Mouse (Mus musculus): ENCODE results near the gene Tnp2. TPM values are rescaled to one million over a fixed set of nuclear protein-coding genes. Genes with fewer than 3 reads are reported as not detected.
A peak's percentile ranks its signal among the peaks of the same experiment; 100 is the strongest.
"Not testable (repeated sequence)": the region's sequence is repeated elsewhere in the genome, so short reads cannot be mapped to it uniquely, and the experiment has no call there.

Tnp2 gene
- total RNA-seq (2015; ENCODE audit: low replicate concordance) (not detected in 2 replicates), total RNA-seq (2017; ENCODE audit: low replicate concordance) (not detected in 2 replicates)

GRCm38 (mm10) chr16:10788271-10788670 is at the start of gene Tnp2:
Gene Tnp2 (minus strand): TSS chr16:10788660.
- ATAC-seq (replicated peaks; ENCODE audit: low FRiP score, poor library complexity, severe bottlenecking), result no peak

- ATAC-seq (replicated peaks; ENCODE audit: low FRiP score, poor library complexity, severe bottlenecking), result no peak
Measured at GRCm38 (mm10) chr16:10837903-10838302, 49.4 kb upstream of the Tnp2 start.

GRCm38 (mm10) chr16:10837250-10837649 is 48.8 kb upstream of the Tnp2 start:
- no peak for ATAC-seq (replicated peaks; ENCODE audit: low FRiP score, poor library complexity, severe bottlenecking)

DNA sequence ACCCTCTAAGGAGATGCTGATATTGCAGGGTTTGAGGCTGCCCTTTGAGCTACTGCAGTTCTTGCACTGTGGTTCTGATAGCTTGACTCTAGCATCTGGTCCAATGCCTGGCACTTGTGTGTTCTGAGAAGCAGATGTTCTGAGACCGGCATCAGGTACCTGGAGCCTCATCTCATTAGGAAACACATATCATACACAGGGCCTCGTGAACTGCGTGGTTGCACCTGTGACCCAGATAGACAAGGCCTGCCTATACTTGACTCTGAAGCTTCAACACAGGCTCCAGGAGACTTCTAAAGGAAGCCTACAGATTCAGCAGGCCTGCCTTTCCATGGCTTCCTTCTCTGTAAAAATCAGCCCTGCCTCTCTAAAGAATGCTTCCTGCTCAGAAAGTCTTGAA is 47.9 kb upstream of the Tnp2 start:
- ATAC-seq (replicated peaks; ENCODE audit: low FRiP score, poor library complexity, severe bottlenecking), result no peak

GRCm38 (mm10) chr16:10834911-10835587 is 46.6 kb upstream of the Tnp2 start, which contains the start of gene Rmi2:
Gene Rmi2 (plus strand): TSS chr16:10835059.
- ATAC-seq (replicated peaks; ENCODE audit: low FRiP score, poor library complexity, severe bottlenecking), result peak; percentile 96

DNA sequence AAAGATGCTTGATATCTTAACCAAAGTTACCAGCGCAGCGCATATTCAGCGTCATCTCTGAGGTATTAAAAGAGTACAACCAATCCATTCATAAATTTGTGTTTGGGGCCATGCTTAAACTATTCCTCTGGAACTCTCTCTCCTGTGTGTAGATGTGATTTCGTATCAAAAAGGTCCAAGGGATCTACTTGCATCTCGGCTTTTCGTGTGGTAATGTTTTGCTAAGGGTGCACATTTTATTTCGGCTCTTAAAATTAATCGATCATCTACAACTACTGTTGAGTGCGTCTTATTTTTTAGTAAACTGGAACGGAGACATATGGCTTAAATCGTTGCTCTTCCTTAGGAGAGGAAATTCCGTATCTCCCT is 46.1 kb upstream of the Tnp2 start:
- 0 out of 2 replicates have a peak, but pooled peaks have one; percentile 25 for ATAC-seq (replicated peaks; ENCODE audit: low FRiP score, poor library complexity, severe bottlenecking)

DNA sequence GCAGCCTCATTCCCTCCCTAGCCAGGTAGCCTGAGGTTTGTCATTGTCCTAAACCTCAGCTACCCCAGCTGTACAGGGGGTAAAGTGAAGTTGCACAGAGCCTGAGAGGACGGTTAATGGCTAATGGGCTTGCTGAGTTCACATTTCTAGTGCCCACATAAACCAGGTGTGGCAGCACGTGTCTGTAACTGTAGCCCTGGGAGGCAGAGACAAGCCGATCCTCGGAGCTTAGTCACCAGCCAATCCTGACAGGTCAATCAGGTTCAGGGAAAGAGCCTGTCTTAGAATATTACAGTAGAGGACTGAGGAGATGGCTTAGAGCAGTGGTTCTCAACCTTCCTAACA is 40.0 kb upstream of the Tnp2 start:
- no peak for ATAC-seq (replicated peaks; ENCODE audit: low FRiP score, poor library complexity, severe bottlenecking)

DNA sequence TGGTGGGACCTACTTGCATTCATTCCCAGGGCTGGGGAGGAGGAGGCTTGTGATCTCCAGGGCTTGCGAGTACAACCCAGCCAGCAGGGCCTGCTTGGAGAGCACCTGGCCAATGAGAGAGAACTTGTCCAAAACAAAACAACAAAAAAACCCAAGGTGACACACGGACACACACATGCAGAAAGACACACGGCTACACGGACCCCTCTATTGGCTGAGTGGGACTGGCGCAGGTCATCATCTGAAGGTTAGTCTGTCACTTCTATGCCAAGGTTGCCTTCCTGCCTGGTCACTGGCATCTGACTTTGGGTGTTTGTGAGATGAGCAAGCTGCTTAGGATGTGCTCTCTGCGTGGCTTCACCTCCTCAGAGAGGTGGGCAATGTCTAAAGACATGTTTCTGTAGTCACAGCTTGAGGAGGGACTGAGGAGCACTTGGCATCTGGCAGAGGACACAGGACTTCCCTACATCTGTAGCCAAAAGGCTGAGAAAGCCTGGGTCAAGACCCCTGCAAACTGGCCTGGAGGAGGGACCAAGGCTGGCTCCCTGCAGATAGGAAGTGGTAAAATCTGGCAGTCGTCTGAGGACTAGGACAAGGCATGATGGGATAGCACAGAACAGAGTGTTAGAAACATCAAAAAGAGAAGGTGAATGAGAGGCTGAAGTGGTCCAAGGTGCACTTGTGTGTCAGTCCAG is 39.5 kb upstream of the Tnp2 start:
- no peak for ATAC-seq (replicated peaks; ENCODE audit: low FRiP score, poor library complexity, severe bottlenecking)

DNA sequence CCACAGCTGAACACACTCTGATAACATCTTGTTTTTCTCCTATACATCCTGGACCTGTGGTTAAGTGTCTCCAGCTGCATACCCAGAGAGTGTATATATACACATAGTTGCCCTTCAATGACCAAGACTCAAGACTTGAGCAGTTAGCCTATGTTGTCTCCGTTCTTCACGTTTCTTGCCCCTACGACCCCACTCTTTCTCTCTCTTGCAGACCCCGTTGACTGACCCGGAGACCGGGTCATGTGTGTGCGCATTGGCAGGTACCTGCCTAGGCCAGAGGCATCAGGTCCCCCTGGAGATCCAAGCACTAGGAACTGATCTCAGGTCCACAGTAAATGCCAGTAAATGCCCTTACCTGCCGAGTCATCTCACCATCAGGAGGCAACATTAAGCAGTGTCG is 38.8 kb upstream of the Tnp2 start:
- no peak for ATAC-seq (replicated peaks; ENCODE audit: low FRiP score, poor library complexity, severe bottlenecking)

DNA sequence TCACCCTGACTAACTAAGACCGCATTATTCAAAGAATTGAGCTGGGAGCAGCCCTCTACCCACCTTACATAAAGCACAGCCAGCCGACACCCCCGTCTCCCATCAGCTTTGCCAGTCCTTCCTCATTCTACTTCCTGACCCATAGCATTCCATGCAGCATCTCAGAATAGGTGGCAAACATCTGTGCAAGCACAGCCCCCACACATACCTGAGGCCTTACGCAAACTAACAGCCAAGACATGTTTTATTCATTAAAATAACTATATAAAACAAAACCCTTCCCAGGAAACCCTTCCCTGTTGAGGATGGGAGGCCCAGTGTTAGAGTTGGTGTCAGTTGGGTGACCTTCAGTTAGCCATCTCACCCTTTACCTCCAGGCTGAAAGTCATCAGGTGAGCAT is 37.4 kb upstream of the Tnp2 start:
- no peak for ATAC-seq (replicated peaks; ENCODE audit: low FRiP score, poor library complexity, severe bottlenecking)

DNA sequence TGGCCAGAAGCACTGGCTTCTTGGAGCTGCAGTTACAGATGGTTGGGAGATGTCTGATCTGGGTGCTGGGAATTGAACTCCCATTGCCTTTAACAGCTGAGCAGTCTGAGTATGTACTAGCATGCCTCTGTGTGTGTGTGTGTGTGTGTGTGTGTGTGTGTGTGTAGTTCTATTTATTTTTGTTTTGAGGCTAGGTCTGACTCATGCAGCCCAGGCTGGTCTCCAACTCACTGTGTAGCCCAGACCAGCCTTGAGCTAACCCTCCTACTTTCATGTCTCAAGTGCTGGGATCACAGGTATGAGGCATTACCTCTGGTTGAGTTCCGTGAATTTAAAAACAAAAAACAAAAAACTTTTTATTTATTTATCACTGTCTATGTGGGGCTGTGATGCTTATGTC is 36.1 kb upstream of the Tnp2 start:
- no peak for ATAC-seq (replicated peaks; ENCODE audit: low FRiP score, poor library complexity, severe bottlenecking)

GRCm38 (mm10) chr16:10821387-10821786 is 32.9 kb upstream of the Tnp2 start:
- no peak for ATAC-seq (replicated peaks; ENCODE audit: low FRiP score, poor library complexity, severe bottlenecking)

GRCm38 (mm10) chr16:10819966-10820365 is 31.5 kb upstream of the Tnp2 start:
- ATAC-seq (replicated peaks; ENCODE audit: low FRiP score, poor library complexity, severe bottlenecking), result no peak

DNA sequence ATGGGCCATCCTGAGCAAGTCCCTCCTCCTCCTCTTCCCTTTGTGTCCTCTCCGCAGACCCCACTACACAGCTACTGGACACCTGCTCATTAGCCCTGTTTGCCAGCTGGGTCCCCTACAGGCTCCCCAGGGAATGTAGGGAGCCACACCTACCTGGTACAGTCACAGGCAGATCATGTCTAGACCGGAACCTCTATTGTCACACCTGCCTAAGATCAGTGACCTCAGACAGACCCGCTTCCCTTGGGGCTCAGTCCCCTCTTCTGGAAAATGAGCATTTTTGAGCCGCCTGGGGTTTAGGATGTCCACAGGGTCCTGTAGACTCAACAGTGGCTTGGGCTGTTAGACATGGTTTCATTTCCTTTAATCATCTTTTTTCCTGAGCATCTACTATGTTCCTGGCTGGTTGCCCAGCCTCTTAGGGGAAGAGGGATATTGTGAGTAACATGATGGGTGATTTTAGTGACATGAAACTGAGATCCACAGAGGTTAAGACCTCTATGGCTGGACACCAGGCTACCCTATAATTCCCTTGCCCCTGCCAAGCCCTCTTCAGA is 30.2 kb upstream of the Tnp2 start:
- no peak for ATAC-seq (replicated peaks; ENCODE audit: low FRiP score, poor library complexity, severe bottlenecking)

- no peak for ATAC-seq (replicated peaks; ENCODE audit: low FRiP score, poor library complexity, severe bottlenecking)
Measured at GRCm38 (mm10) chr16:10814864-10815263, 26.4 kb upstream of the Tnp2 start.

GRCm38 (mm10) chr16:10813726-10814125 is 25.3 kb upstream of the Tnp2 start:
- ATAC-seq (replicated peaks; ENCODE audit: low FRiP score, poor library complexity, severe bottlenecking), result no peak

DNA sequence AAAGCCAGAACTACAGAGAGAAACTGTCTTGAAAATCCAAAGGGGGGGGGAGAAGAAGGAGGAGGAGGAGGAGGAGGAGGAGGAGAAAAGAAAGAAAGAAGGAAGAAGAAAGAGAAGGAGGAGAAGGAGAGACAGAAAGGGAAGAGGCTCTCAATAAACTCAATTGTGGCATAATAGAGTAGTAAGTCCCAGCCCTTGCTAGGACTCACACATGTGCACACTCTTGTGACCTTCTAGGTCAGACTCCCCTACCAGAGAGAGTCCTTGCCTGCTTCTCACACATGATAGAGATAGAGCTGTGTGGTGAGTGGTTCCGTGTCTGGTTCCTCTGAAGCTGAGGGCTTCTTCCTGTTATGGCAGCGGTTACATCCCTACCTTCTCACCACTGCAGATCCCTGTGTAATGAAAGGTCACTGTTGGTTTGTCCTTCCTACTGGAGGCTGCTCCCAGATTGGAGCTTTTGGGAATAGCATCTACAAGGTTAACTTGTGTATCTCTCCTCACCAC is 24.5 kb upstream of the Tnp2 start, which contains the start of gene Gm11172:
TSS of gene Gm11172 (plus strand) at position 51 of the 507 bp plus-strand sequence.
- ATAC-seq (replicated peaks; ENCODE audit: low FRiP score, poor library complexity, severe bottlenecking), result no peak

DNA sequence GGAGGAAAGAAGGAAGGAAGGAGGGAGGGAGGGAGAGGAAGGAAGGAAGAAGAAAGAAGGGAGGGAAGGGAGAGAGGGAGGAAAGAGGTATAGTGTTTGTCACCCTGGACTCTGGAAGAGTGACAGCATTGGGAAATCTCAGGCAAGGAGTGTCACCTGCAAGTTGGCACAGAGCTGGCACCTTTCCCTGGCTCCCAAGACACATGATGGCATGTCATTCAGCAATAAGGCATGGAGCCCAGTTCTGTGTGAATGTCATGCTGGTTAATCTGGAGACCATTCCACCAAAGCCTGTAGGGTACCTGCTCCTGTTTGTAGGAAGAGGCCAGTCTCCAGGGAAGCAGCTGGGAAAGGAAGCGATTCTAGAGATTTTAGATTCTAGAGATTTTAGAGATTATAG is 21.9 kb upstream of the Tnp2 start:
- ATAC-seq (replicated peaks; ENCODE audit: low FRiP score, poor library complexity, severe bottlenecking), result no peak

DNA sequence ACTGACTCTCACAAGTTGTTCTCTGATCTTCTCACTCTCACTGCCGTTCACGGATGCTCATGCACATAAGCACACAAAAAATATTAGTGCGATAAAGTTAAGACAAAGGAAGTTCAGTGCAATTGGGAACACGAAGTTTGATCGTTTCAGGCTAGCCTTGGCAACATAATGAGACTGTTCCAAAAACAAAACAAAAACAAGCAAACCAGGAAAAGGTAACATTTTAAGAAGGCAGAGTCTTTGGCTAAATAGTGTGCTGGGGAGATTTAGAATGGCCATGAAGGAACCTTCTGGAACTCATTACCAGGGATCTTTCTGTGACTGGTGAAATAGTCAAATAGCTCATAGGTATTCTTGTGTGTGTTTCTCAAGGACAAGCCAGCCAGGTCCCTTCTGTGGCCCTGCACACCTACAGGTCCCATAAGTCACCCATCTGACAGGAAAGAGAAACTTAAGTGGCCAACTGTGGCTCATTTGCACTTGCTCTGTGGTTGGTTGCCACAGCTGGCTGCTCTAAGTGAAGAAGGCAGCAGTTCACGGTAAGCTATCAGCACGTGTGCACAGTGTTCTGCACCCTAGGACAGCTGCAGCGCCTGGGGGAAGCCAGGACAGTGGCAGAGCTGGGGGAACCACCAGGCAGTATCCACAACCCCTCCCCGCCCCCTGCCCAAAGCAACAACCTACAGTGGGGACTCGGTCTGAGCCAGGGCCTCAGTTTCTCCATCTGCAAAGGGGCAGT is 17.5 kb upstream of the Tnp2 start, which contains the start of gene Prm1:
TSS of gene Prm1 (minus strand) at position 51 of the 739 bp plus-strand sequence.
- ATAC-seq (replicated peaks; ENCODE audit: low FRiP score, poor library complexity, severe bottlenecking), result no peak

DNA sequence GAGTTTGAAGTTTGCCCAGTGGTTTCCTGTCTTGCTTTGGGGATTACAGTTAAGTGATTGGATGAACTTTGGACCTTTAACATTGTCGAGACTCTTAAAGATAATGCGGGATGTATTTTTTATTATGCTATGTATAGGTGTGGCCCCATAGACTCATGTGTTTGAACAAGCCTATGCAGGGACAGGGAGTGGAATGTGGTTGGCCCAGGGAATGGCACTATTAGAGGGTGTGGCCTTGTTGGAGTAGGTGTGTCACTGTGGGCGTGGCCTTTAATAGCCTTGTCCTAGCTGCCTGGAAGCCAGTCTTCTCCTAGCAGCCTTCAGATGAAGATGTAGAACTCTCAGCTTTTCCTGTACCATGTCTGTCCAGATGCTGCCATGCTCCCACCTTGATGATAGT is 14.0 kb upstream of the Tnp2 start:
- not testable (repeated sequence) for ATAC-seq (replicated peaks; ENCODE audit: low FRiP score, poor library complexity, severe bottlenecking)

All from erythroid progenitor cell, adult 5-6 weeks (primary cell).